Mouse (Mus musculus): ENCODE results near the gene Mfsd11.

DNA sequence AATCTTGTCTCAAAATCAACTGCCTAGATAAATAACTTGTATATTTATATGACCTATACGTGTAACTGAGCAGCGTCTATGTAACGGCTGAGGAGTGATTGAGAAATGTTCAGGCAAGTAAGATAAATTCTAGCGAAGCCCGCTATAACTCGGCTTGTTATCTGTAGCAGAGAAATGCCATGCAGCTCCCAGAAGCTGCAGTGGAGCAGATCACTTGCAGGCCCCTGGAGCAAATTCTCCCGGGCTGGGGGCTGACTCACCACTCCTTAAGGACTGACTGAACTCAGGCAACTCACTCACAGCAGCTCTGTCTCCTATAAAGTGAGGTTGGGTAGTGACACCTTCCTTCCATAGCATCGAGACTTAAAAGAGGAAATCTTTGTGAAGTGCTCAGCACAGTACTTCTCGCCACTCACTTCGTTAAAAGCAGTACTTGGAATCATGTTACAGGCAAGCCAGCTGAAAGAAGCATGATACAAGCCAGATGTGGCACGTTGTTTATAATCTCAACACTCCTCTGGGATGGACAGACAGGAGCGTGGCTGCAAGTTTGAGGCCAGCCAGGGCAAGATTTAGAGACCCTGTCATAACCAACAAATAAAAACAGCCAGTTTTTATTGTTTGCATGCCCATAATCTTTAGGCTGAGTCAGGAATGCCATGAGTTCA lies 5.1 kb downstream of the Mfsd11 start:
- TF ChIP-seq CTCF (IDR thresholded peaks at IDR 0.05; ENCODE audit: insufficient read depth, low read depth, low read length) (no peak), POLR2A (IDR thresholded peaks at IDR 0.05; ENCODE audit: insufficient read depth, low read depth, low read length) (no peak)

Measured in olfactory bulb, adult 2 months (tissue).